Mouse (Mus musculus) brain, embryonic 14.5 days (tissue): ENCODE measurements around the gene Suclg1.

Experiments
- CTCF ChIP-seq: fragments of 200-500 bp; IDR thresholded peaks from 2 replicates; pipeline ENCODE4 v1.5.1; 2012; ENCODE audit warnings: inconsistent platforms, mild to moderate bottlenecking, moderate library complexity, borderline replicate concordance; ENCODE audit not compliant: insufficient read depth, insufficient read length; ENCODE audit errors: extremely low read depth
- POLR2A ChIP-seq: fragments of 200-500 bp; IDR thresholded peaks from 2 replicates; pipeline ENCODE4 v1.6.1; 2012; ENCODE audit warnings: mild to moderate bottlenecking, inconsistent platforms, borderline replicate concordance; ENCODE audit not compliant: poor library complexity, insufficient read depth, insufficient read length, severe bottlenecking; ENCODE audit errors: extremely low read depth

GRCm38 (mm10) chr6:73252396-73252795, 4.2 kb downstream of the Suclg1 start:
- TF ChIP-seq CTCF = no peak
- no peak for TF ChIP-seq POLR2A
